Mouse (Mus musculus) lung, postnatal 14 days (tissue): ENCODE results near the gene Gm10184.
"Not testable (repeated sequence)": the region's sequence is repeated elsewhere in the genome, so short reads cannot be mapped to it uniquely, and the experiment has no call there.

Experiments
- DNase-seq: peaks from one replicate; pipeline ENCODE4 v3.0.0; 2021

Gm10184 gene

GRCm38 (mm10) chr17:89910349-89910748 is at the start of gene Gm10184:
TSS of gene Gm10184 (minus strand) at chr17:89910449.
- no peak for DNase-seq

GRCm38 (mm10) chr17:89933950-89934349 is 23.7 kb upstream of the Gm10184 start:
- DNase-seq = no peak

- DNase-seq = no peak
Measured at GRCm38 (mm10) chr17:89907686-89908085, 2.6 kb downstream of the Gm10184 start.

GRCm38 (mm10) chr17:89904701-89905100 is 5.5 kb downstream of the Gm10184 start:
- not testable (repeated sequence) for DNase-seq

GRCm38 (mm10) chr17:89902767-89903166 is 7.5 kb downstream of the Gm10184 start:
- no peak for DNase-seq

GRCm38 (mm10) chr17:89900610-89901009 is 9.6 kb downstream of the Gm10184 start:
- no peak for DNase-seq

GRCm38 (mm10) chr17:89899813-89900212 is 10.4 kb downstream of the Gm10184 start:
- DNase-seq = no peak

GRCm38 (mm10) chr17:89864996-89865395 is 45.3 kb downstream of the Gm10184 start:
- DNase-seq = no peak
